Mouse (Mus musculus): ENCODE measurements around the gene Xxylt1.

- TF ChIP-seq CTCF (IDR thresholded peaks at IDR 0.05; ENCODE audit: extremely low read depth, insufficient read depth, low read length) = no peak
- no peak for TF ChIP-seq POLR2A (IDR thresholded peaks at IDR 0.05; ENCODE audit: extremely low read depth, insufficient read depth, low read length)
Measured at GRCm38 (mm10) chr16:30922548-30922947, 158.7 kb downstream of the Xxylt1 start.
